Mouse (Mus musculus) limb, embryonic 10.5 days (tissue): ENCODE results near the gene Eed. TPM values are rescaled to one million over a fixed set of nuclear protein-coding genes. Genes with fewer than 3 reads are reported as not detected.
A peak's percentile ranks its signal among the peaks of the same experiment; 100 is the strongest.
"Not testable (repeated sequence)": the region's sequence is repeated elsewhere in the genome, so short reads cannot be mapped to it uniquely, and the experiment has no call there.

Source experiments
- DNase-seq: peaks from one replicate; pipeline ENCODE4 v3.0.0-alpha.2; 2017; ENCODE audit warnings: low spot score
- H3K27ac ChIP-seq: fragments of 300-500 bp; sonication (generic); 2 replicates; pipeline ENCODE4 v1.5.1; 2016; ENCODE audit warnings: mild to moderate bottlenecking
- H3K27me3 ChIP-seq: fragments of 300-500 bp; sonication (generic); 2 replicates; pipeline ENCODE4 v1.6.1; 2016; ENCODE audit warnings: low read depth, mild to moderate bottlenecking; ENCODE audit not compliant: poor library complexity, severe bottlenecking
- H3K36me3 ChIP-seq: fragments of 300-500 bp; sonication (generic); 2 replicates; pipeline ENCODE4 v1.6.1; 2016; ENCODE audit warnings: mild to moderate bottlenecking, moderate library complexity
- H3K4me1 ChIP-seq: fragments of 300-500 bp; sonication (generic); 2 replicates; pipeline ENCODE4 v1.6.1; 2016
- H3K4me3 ChIP-seq: fragments of 300-500 bp; sonication (generic); 2 replicates; pipeline ENCODE4 v1.5.1; 2016; ENCODE audit warnings: mild to moderate bottlenecking, moderate library complexity
- H3K9me3 ChIP-seq: fragments of 300-500 bp; sonication (generic); replicated peaks from 2 replicates; pipeline ENCODE4 v1.6.1; 2016; ENCODE audit warnings: mild to moderate bottlenecking
- WGBS: fragments of 180-500 bp; shearing (Covaris S2); methylation state at CpG from one replicate; pipeline ENCODE4 v1.1.7; 2016; 5-methylcytosine and 5-hydroxymethylcytosine counted together
- polyA plus RNA-seq: library from polyadenylated mRNA; unstranded; fragments of >200 nt; fragmentation: Nextera tagmentation; extraction: Ambion mirVana; gene quantifications from 2 replicates; pipeline ENCODE4 v1.2.1, GENCODE M21; 2016

Eed gene
- polyA plus RNA-seq, 1 experiment from 2014 or later, result 102 TPM

GRCm38 (mm10) chr7:90002375-90002774, 21.6 kb upstream of the Eed start:
- 74% methylated on average over 2 of the region's 2 CpGs for WGBS

DNA sequence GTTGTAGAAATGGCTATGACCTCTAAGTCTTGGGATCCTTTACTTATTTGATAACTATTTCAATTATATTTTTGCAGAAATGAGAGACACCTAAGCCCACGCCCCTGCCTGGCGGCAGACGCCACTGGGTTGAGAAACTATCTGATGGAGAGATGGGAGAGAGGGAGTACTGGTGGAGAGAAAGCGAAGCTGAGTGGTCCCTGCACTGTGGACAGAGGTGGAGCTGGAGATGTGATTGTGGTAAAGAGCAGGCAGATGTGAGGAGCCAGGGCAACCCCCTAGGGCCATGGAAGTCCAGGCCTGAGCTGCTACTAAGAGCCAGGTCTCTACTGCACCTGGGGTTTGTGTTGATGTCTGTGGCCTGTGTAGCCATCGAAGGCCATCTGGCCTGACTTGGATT, 18.7 kb upstream of the Eed start:
- WGBS, result 95% methylated on average over 5 of the region's 5 CpGs
- no peaks in the 10 kb centered on the region for H3K27me3 ChIP-seq
- no peaks in the 10 kb centered on the region for H3K4me1 ChIP-seq
- no peak for DNase-seq
- no peak overlapping the region for H3K27ac ChIP-seq
- H3K4me3 ChIP-seq, result no peak overlapping the region
- H3K9me3 ChIP-seq, result no peaks in the 10 kb centered on the region
- H3K36me3 ChIP-seq, result no peaks in the 10 kb centered on the region

More at GRCm38 (mm10) chr7:90002375-90002774, 21.6 kb upstream of the Eed start:
- no peak overlapping the region for H3K4me3 ChIP-seq
- H3K4me1 ChIP-seq, result no peaks in the 10 kb centered on the region
- no peak overlapping the region for H3K27ac ChIP-seq
- H3K9me3 ChIP-seq, result no peaks in the 10 kb centered on the region
- H3K27me3 ChIP-seq, result no peaks in the 10 kb centered on the region
- no peaks in the 10 kb centered on the region for H3K36me3 ChIP-seq
- no peak for DNase-seq

GRCm38 (mm10) chr7:89998624-89999006, 17.8 kb upstream of the Eed start:
- H3K9me3 ChIP-seq, result no peaks in the 10 kb centered on the region
- no peaks in the 10 kb centered on the region for H3K36me3 ChIP-seq
- WGBS, result 82% methylated on average over 2 of the region's 2 CpGs
- no peak for DNase-seq
- H3K4me3 ChIP-seq, result no peak overlapping the region
- no peaks in the 10 kb centered on the region for H3K4me1 ChIP-seq
- H3K27me3 ChIP-seq, result no peaks in the 10 kb centered on the region
- no peak overlapping the region for H3K27ac ChIP-seq

GRCm38 (mm10) chr7:89998006-89998623, 17.3 kb upstream of the Eed start:
- H3K4me1 ChIP-seq, result no peaks in the 10 kb centered on the region
- no peaks in the 10 kb centered on the region for H3K27me3 ChIP-seq
- H3K4me3 ChIP-seq, result no peak overlapping the region
- peak; percentile 62 for DNase-seq
- no peak overlapping the region for H3K27ac ChIP-seq
- H3K36me3 ChIP-seq, result no peaks in the 10 kb centered on the region
- H3K9me3 ChIP-seq, result no peaks in the 10 kb centered on the region
- WGBS, result 27% methylated on average over 10 of the region's 10 CpGs

DNA sequence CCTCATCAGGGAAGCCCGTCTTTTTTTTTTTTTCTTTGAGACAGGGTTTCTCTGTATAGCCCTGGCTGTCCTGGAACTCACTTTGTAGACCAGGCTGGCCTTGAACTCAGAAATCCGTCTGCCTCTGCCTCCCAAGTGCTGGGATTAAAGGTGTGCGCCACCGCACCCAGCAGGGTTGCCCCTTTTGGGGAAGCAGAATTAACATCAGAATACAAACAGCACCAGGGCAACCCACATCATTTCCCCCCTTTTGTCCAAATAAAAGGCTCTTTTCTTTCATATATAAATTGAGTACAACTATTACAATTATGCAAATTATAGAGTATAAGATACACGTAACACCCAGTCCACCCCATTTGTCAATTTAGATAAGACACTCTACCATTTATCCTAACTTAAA, 16.7 kb upstream of the Eed start:
- not testable (repeated sequence) for H3K4me1 ChIP-seq, H3K27me3 ChIP-seq, H3K36me3 ChIP-seq, H3K4me3 ChIP-seq, H3K9me3 ChIP-seq, H3K27ac ChIP-seq, DNase-seq
- 38% methylated on average over 5 of the region's 5 CpGs for WGBS

GRCm38 (mm10) chr7:89993091-89993490, 12.3 kb upstream of the Eed start:
- Histone ChIP-seq H3K4me1 (no peaks in the 10 kb centered on the region), H3K36me3 (no peaks in the 10 kb centered on the region), H3K27ac (no peak overlapping the region), H3K9me3 (no peaks in the 10 kb centered on the region), H3K27me3 (no peaks in the 10 kb centered on the region), H3K4me3 (no peak overlapping the region)
- no peak for DNase-seq
- 94% methylated on average over 1 of the region's 1 CpGs for WGBS

- no peaks in the 10 kb centered on the region for H3K9me3 ChIP-seq
- peaks cover 11% of the 10 kb centered on the region for H3K4me1 ChIP-seq
- no peaks in the 10 kb centered on the region for H3K36me3 ChIP-seq
- no peaks in the 10 kb centered on the region for H3K27me3 ChIP-seq
- no peak overlapping the region for H3K4me3 ChIP-seq
- no peak for DNase-seq
- H3K27ac ChIP-seq, result no peak overlapping the region
Measured at GRCm38 (mm10) chr7:89984421-89984820, 3.6 kb upstream of the Eed start.

DNA sequence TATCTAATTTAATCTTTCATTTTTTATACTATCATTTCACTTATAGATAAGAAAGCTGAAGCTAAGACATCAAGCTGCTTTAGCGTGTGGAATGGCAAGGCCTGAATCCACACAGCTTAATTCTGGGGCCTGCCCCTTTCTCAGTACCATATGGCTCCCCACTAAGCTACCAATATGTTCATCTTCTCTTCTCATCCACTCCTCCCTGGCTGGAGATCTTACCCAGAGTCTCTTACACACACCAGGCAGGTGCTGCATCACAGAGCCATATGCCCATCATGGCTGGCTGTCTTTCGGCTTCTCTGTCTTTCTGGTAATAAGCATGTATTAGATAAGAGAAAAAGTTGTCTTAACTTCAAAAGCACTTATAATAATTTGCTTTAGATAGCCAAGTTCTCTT, 2.7 kb upstream of the Eed start:
- no peaks in the 10 kb centered on the region for H3K9me3 ChIP-seq
- WGBS, result 96% methylated on average over 2 of the region's 2 CpGs
- no peak overlapping the region for H3K27ac ChIP-seq
- H3K4me1 ChIP-seq, result peaks cover 20% of the 10 kb centered on the region
- H3K27me3 ChIP-seq, result no peaks in the 10 kb centered on the region
- no peak for DNase-seq
- H3K4me3 ChIP-seq, result no peak overlapping the region
- no peaks in the 10 kb centered on the region for H3K36me3 ChIP-seq

DNA sequence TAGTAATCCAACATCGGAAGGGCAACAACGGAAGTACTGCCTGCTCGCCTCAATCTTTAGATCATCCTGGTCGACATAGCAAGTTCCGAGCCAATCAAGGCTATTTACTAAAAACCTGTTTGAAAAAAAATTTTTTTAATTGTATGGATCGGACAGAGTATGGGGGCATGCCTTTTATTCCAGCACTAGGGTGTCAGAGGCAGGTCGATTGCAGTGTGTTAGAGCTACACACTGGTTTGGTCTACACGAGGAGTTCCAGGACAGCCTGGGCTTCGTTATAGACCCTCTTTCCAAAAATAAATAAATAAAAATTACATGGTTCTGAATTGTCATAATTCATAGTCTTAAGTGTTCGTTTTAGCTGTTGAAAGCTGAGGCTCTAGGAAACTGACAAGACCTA, 774 bp upstream of the Eed start:
- peak overlapping the region; percentile 99 for H3K27ac ChIP-seq
- H3K4me1 ChIP-seq, result peaks cover 21% of the 10 kb centered on the region
- H3K9me3 ChIP-seq, result no peaks in the 10 kb centered on the region
- WGBS, result 18% methylated on average over 10 of the region's 10 CpGs
- DNase-seq, result no peak
- peak overlapping the region; percentile 83 for H3K4me3 ChIP-seq
- H3K27me3 ChIP-seq, result no peaks in the 10 kb centered on the region
- H3K36me3 ChIP-seq, result peaks cover 9% of the 10 kb centered on the region

DNA sequence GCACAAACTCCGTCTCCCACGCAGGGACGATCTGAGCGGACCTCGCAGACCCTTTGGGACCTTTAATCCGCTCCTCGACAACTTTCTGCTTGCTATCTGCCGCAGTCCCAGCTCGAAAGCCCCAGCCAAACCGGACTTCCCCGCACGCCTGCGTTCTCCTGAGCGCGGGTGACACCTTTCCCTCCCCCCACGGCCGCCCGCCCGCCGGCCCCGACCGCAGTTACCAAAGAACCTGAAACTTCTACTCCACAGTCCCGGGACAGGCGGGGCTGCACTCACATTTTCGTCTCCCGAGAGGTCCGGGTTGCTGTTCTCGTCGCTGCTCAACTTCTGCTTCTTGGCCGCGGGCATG, 674 bp downstream of the Eed start:
- WGBS, result under 1% methylated on average over 31 of the region's 31 CpGs
- H3K9me3 ChIP-seq, result no peaks in the 10 kb centered on the region
- peaks cover 24% of the 10 kb centered on the region for H3K36me3 ChIP-seq
- H3K4me1 ChIP-seq, result peaks cover 21% of the 10 kb centered on the region
- H3K4me3 ChIP-seq, result peak overlapping the region; percentile 83
- H3K27ac ChIP-seq, result peak overlapping the region; percentile 99
- DNase-seq, result no peak
- H3K27me3 ChIP-seq, result no peaks in the 10 kb centered on the region

DNA sequence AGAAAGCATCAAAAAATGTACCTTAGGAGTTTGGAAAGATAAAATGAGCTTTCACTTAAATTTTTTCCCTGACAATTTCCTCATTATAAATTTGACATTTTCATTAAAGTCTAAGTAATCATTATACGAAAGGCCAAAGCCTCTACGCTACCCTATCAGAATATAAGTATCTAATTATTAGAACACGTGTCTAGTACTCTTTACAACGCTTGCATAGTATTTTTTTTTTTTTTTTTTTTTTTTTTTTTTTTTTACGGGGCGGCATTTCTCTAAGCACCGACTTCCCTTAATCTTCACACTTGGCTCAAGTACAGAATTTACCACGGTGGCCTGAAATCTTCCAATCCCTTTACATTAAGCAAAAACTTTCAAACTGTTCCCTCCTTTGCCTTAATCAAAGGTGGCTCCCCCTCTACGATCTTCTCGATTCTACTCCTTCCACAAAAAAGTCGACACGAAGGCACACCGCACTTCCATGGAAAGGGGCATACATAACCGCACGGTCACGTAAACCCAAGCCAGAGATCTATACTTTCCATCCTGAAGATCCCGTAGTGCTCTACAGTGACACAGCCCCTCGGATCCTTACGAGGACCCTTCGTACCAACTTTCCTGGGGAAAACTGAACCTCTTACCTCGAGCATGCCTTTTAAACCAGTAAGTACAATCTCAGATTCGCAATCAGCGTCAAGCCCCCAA, 1.2 kb downstream of the Eed start:
- H3K36me3 ChIP-seq, result peaks cover 28% of the 10 kb centered on the region
- H3K4me1 ChIP-seq, result peaks cover 20% of the 10 kb centered on the region
- no peaks in the 10 kb centered on the region for H3K27me3 ChIP-seq
- H3K27ac ChIP-seq, result peak overlapping the region; percentile 99
- DNase-seq, result no peak
- H3K4me3 ChIP-seq, result peak overlapping the region; percentile 83
- 5% methylated on average over 23 of the region's 23 CpGs for WGBS
- no peaks in the 10 kb centered on the region for H3K9me3 ChIP-seq

DNA sequence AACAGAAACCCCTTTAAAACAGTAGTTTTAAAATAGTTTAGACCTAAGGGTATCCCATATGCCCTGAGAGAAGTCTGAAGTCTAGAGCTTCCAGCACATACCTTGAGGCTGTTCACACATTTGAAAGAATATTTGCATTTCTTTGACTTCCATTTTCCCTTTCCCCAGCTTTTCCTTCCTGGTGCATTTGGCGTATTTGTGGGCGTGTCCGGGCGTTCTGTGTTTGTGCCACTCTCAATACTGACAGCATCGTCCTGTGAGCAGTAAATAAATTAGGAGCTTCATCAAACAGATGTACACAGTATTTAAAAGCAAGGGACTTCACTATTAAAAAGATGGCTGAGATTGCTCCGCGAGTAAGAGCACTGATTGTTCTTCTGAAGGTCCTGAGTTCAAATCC, 4.0 kb downstream of the Eed start:
- Histone ChIP-seq H3K4me1 (peaks cover 14% of the 10 kb centered on the region), H3K9me3 (no peaks in the 10 kb centered on the region), H3K27me3 (no peaks in the 10 kb centered on the region), H3K36me3 (peaks cover 56% of the 10 kb centered on the region), H3K27ac (no peak overlapping the region), H3K4me3 (no peak overlapping the region)
- WGBS, result 94% methylated on average over 7 of the region's 7 CpGs
- DNase-seq, result no peak

- H3K36me3 ChIP-seq, result peaks cover 68% of the 10 kb centered on the region
- H3K9me3 ChIP-seq, result no peaks in the 10 kb centered on the region
- H3K27me3 ChIP-seq, result no peaks in the 10 kb centered on the region
- no peak for DNase-seq
- WGBS, result 78% methylated on average over 1 of the region's 1 CpGs
- peaks cover 11% of the 10 kb centered on the region for H3K4me1 ChIP-seq
- no peak overlapping the region for H3K27ac ChIP-seq
- H3K4me3 ChIP-seq, result no peak overlapping the region
Measured at GRCm38 (mm10) chr7:89975571-89975970, 5.2 kb downstream of the Eed start.

DNA sequence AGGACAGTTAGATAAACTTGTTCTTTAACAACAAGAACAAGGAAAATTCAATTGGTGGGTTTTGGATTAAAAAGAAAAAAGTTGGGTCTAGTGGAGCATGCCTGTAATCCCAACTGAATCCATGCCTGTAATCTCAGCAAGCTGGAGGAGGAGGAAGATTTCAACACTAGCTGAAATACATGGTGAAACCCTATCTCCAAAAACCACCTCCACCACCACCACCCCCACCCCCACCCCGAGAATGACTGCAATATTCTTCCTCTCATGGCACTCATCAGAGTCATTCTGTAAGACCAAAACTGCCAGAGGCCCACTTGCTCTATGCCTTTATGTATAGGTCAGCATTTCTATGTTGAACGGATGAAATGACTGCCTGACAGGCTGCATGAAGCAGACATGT, 13.5 kb downstream of the Eed start:
- Histone ChIP-seq H3K27me3 (no peaks in the 10 kb centered on the region), H3K36me3 (peaks cover 99% of the 10 kb centered on the region), H3K9me3 (no peaks in the 10 kb centered on the region), H3K4me1 (no peaks in the 10 kb centered on the region), H3K4me3 (no peak overlapping the region), H3K27ac (no peak overlapping the region)
- WGBS, result 94% methylated on average over 2 of the region's 2 CpGs
- no peak for DNase-seq
